Mouse (Mus musculus): Measurements from ENCODE around the gene Pde6b.

DNA sequence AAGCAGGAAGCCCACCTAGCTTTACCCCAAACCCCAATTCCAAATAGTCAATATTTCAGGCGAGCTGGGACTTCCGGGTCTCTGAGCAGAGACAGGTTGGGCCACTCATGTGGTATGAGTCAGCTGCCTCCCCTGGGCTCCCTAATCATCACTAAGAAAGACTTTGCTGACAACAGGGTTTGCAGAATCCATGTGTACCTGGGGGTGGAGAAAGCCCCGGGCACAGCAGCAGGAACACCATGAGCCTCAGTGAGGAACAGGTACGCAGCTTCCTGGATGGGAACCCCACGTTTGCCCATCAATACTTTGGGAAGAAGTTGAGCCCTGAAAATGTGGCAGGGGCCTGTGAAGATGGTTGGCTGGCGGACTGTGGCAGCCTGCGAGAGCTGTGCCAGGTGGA is at the start of gene Pde6b:
- TF ChIP-seq TAL1 (conservative IDR thresholded peaks at IDR 0.05; ENCODE audit: low read depth, low read length) = no peak
- TF ChIP-seq CTCF (IDR thresholded peaks at IDR 0.05; ENCODE audit: low read depth, low read length) = no peak
- no peak for TF ChIP-seq POLR2AphosphoS5 (IDR thresholded peaks at IDR 0.05; ENCODE audit: insufficient replicate concordance, low read depth, low read length)

Data from G1E (cell line).